15 mouse cellular contexts compared by ENCODE assay signal in the genomic region with DNA sequence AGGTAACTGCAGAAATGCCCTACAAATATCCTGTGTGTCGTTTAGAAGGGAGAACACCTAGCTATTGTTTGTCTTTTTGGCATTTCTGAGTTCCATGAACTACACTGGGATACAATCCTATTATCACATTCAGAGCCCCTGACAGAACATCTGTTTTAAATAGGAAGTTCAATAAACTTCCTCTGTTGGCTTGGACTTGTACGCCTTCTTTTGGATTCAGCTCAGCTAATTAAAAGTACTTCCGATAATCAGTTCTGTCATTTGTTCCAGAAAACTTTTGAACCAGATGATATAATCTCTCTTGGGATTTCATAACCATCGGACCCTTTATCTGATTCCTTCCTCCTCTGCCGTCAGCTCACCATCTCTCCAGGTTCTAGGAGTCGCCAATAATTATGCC.
"Had no signal": no experiment of that assay in that cellular context is flagged by ENCODE, and none has a peak within 500 bp of the region (broad histone marks: within the 10 kb centered on the region; RNA-seq: fewer than 3 reads in every experiment).

No protein-coding gene starts in this region.

- H3K4me2 ChIP-seq: kidney, embryonic 15.5 days; limb, embryonic 15.5 days; liver, embryonic 12.5 days; neural tube, embryonic 15.5 days had no signal

- H3K9me3 ChIP-seq: kidney, embryonic 15.5 days; limb, embryonic 15.5 days; liver, embryonic 12.5 days; midbrain, embryonic 10.5 days; neural tube, embryonic 15.5 days had no signal

- H3K4me1 ChIP-seq: midbrain, embryonic 10.5 days; neural tube, embryonic 15.5 days had no signal

- H3K9ac ChIP-seq: kidney, embryonic 15.5 days; limb, embryonic 15.5 days; liver, embryonic 12.5 days; neural tube, embryonic 15.5 days had no signal

- H3K36me3 ChIP-seq: kidney, embryonic 15.5 days; limb, embryonic 15.5 days; liver, embryonic 12.5 days; neural tube, embryonic 15.5 days had no signal

- DNase-seq: kidney, adult 2 months; kidney, postnatal 14 days; lung, postnatal 36 days; midbrain, embryonic 14.5 days; right cerebral cortex, adult 18-20 months; right cerebral cortex, postnatal 25 days; thymus, postnatal 14 days had no signal

- H3K27ac ChIP-seq: kidney, embryonic 15.5 days; left cerebral cortex, adult 2 months; limb, embryonic 15.5 days; liver, embryonic 12.5 days; midbrain, embryonic 10.5 days; neural tube, embryonic 15.5 days; stomach, postnatal 0 days had no signal

- ATAC-seq: liver, embryonic 12.5 days had no signal

- H3K27me3 ChIP-seq: kidney, embryonic 15.5 days; limb, embryonic 15.5 days; liver, embryonic 12.5 days; neural tube, embryonic 15.5 days had no signal

- H3K4me3 ChIP-seq: kidney, embryonic 15.5 days; left cerebral cortex, adult 2 months; limb, embryonic 15.5 days; liver, embryonic 12.5 days; midbrain, embryonic 10.5 days; myocyte; neural tube, embryonic 15.5 days had no signal
